Mouse (Mus musculus) lung, adult 18-20 months (tissue): Measurements from ENCODE around the gene Dao.

Experiments
- DNase-seq, 2 experiments: peaks; one replicate each; pipeline ENCODE4 v3.0.0; 2022; ENCODE audit warnings: mixed read lengths in 2 of 2

Dao gene

DNA sequence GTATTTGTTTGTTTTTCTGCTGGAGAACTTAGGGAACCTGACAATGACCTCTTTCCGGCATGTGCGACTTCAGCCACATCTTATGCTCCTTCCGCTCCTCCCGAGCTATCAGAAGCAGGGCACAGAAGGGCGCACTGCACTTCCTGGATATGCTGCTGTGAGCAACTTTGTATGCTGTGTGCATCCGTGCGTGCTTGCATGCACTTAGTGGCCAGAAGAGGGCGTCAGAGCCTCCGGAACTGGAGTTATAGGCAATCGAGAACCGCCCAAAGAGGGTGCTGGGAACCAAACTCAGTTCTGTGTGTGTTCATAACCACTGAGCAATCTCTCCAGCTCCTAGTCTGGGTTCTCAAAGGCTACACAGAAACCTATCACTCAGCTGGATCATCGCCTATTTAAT, 27.1 kb downstream of the Dao start:
- no peak for DNase-seq

DNA sequence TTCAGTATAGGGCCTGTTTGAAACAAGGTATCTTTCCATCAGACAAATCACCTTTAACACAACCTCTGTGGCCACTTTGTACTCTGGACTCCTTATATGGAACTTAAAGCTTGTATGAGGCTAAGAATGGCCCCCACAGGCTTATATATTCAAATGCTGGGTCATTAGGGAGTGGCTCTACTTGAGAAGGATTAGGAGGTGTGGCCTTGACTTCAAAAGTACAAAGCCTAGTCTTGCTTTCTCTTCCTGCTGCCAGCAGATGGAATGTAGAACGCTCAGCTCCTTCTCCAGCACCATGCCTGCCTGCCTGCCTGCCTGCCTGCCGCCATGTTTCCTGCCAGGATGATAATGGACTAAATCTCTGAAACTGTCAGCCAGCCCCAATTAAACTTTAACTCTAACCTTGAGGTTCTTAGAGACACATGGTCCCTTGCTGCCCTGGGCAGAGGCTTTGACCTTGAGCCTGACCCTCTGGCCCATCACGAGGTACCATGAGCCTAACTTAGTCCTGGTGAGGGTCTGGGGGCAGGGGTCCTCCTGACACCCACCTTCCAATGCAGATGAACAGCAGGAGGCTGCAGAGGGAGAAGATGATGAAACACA, 28.8 kb downstream of the Dao start:
- DNase-seq = no peak

- DNase-seq = no peak
Observed at GRCm38 (mm10) chr5:114034393-114034792, 30.9 kb downstream of the Dao start.

DNA sequence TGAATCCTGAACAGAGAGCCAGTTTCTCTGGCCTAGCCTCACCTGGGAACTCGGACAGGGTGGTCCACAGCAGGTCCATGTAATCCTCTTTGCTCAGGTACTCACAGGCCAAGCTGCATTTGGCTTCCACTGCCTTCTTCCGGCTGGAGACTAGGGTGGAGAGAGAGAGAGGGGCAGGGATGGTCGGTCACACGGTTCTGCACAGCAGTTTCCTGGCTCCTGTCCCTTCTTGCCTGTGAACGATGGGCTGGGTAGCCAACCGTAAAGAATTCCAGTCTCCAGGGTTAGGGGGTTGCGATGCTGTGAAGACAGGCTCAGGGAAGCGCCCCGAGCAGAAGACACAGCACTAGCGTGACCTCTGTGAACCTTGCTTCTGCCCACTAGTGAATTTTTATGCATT, 31.6 kb downstream of the Dao start:
- no peak for DNase-seq

DNA sequence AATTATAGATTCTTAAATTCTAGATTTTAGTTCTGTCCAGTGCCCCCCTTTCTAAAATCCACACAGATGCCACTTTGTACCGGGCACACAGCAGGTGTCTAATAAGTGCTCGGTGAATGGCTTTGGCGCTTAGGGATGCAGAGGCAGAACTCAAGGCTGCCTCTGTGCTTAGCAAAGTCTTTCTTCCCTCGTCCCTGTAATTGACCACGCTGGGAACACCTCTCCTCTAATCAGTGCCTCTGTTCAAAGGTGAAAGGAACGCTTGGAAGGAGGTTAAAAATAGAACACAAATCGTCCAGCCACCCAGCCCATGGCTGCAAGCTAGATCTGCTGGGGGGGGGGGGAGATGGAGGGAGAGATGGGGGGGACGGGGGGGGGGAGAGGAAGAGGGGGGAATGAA, 37.0 kb downstream of the Dao start:
- no peak for DNase-seq

DNA sequence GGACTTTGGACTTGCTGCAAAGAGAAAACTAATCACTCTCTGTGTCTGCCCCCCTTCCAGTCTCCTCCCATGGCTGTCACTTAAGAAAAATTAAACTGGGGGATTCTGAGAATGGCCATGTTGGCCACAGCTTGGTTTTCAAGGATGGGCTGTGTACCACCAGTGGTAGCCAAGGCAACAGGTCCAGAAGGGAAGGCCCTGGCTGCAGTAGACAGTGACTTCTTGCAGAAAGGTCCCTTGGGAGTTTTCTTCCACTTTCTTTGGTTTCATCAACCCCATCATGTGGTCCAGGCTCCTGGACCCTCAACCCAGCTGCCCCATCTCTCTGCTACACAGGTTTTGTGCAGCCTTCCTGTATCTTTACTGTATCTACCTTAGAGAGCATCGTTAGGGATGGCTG, 37.4 kb downstream of the Dao start:
- DNase-seq = no peak

DNA sequence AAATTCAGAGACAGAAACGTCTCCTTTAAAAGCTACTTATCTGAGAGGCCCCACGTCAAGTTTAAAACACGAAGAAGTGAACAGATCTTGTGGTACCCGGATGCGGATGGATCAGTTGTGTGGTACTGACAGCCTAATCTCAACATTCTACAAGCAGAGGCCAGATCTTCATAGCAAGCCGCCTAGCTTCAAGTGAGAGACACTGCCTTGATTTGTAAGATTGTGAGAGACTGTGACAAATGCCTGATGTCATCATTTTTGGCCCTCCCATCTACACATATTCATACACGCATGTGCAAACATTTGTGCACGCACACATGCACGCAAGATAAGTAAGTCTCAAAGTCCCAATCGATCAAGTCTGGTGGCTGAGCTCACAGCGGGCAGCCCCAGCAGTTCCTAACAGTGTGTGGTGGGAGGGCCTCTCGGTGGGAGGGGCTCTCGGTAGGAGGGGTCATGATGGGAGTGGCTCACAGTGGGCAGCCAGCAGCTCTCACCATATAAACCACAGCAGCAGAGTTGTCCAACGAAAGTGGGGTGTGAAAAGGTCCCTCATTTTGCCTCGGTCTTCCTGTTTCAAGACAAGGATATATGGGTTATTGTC, 37.9 kb downstream of the Dao start:
- DNase-seq = peak; percentile 39 to 44

DNA sequence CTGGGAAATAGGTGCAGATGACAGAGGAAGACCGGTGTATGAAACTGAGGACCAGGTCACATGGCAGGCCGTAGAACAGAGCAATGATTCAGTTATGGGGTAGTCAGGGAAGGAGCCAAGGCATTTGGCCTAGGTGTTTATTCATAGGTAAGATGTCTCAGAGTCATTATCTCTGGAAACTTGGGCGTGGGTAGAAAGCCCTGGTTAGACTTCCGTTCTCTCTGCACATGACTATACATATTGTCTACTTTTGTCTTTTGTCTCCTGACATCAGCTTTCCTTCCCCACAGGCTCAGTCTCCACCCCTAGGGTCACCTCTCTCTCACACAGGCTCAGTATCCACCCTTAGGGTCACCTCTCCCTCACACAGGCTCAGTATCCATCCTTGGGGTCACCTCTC, 40.3 kb downstream of the Dao start:
- no peak for DNase-seq

GRCm38 (mm10) chr5:114045134-114045533, 41.6 kb downstream of the Dao start:
- no peak for DNase-seq

DNA sequence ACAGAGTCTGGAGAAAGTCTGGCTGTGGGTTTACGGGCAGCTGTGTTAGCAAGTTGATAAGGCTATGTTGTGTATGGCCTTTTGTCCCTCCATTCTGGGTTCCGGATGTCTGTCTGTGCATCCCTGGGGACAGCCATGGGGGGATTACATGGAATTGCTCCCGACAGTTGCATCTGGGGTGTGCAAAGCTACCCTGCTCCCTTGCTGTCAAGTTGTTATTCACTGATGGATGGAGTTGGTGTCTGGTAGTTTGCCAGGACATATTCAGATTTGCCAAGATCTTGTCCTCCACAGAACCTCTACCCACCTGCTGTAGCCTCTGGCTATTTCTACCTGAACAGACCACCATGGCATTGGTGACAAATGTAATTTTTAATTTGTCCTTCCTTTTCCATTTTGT, 42.6 kb downstream of the Dao start:
- DNase-seq = no peak

- DNase-seq = no peak
Observed at GRCm38 (mm10) chr5:114046604-114047003, 43.1 kb downstream of the Dao start.

- DNase-seq = no peak
Observed at GRCm38 (mm10) chr5:114047182-114047581, 43.7 kb downstream of the Dao start.

DNA sequence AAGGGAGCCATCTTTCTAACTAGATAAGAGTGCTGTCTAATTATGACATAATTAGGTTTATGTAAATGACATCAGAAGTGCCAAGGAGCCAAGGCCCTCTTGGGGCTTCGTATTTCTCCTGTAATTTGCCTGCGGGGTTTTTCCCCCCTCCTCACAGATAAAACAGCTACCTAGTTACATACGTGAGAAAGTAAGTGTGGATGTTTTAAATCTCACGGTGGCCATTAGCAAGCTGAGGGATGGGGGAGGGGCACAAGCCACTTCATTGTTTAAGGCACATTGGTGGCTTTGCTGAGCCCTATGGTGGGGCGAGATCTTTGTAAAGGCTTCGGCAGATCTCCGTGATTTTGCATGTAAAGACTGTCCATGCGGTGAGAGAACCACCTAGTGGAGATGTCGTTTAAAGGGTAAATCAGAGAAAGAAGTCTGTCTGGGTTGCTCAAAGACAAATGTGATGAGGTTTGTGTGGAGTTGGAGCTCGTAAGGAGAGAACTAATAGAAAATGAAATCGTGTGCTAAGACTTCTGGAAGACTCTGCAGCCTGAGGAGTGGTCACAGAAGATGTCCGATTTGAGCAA, 45.3 kb downstream of the Dao start:
- no peak for DNase-seq

GRCm38 (mm10) chr5:114052246-114052761, 48.8 kb downstream of the Dao start:
- peak; percentile 62 to 76 for DNase-seq

DNA sequence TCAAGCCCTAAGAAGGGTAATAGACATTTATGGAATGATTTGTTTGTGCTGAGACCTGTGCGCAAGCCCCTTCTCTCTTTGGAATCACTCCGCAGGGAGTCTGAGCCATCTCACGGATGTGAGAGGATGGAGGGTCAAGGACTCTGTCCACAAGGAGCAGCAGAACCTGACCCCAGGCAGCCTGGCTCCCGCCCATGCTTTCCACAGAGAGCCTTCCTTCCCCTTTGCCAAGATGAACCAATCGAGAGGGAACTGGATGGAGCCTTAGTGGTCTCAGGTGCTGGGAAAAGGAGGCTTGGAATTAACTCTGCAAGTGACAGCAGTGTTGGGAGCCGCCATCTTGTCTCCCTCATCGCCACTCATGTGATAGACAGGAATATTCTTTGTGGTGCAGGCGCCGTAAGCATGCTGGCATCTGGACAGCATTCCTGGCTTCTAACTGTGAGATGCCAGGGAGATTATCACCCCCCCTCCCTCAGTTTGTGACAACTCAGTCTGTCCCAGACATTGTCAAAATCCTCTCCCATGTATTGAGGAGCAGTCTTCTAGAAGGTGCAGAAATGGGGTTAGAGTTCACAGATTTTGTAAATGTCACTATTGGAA, 53.7 kb downstream of the Dao start:
- no peak for DNase-seq

GRCm38 (mm10) chr5:114061675-114062074, 58.2 kb downstream of the Dao start:
- no peak for DNase-seq

DNA sequence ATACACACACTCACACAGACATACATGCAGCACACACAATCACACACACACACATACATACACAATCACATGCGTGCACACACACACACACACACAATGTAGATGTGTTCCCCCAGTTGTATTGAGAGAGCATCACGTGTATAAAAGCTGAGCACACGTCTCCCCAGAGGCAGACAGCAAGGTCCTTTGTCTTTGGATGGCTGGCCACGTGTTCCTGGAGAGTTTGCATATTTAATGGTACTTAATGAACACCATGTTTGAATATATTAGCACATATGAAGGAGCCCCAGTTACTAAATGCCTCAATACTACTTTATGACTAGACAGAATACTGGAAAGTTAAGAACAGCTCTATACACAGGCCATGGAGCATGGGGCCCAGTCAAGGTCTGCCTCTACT, 60.5 kb downstream of the Dao start:
- no peak for DNase-seq

- DNase-seq = no peak
Observed at GRCm38 (mm10) chr5:114065161-114065560, 61.7 kb downstream of the Dao start, which contains the start of gene Usp30. Usp30 (plus strand) TSS chr5:114065461.

DNA sequence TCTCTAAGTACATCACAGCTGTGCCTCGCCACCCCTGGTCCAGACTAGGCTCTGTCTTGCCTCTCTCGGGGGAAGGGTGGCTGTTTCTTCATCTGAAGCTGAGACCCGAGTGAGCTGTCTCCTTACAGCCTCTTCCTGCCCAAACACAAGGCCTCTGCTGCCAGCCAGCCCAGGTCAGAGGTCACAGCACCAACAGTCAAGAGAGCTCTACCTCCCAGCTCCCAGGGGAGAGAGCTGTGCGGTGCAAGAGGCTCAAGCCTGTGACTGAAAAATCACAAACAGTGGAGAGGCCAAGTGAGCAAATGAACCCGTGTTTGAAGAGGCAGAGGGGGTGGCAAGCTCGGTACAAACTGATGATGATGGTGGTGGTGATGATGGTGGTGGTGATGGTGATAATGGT, 63.1 kb downstream of the Dao start:
- no peak for DNase-seq

DNA sequence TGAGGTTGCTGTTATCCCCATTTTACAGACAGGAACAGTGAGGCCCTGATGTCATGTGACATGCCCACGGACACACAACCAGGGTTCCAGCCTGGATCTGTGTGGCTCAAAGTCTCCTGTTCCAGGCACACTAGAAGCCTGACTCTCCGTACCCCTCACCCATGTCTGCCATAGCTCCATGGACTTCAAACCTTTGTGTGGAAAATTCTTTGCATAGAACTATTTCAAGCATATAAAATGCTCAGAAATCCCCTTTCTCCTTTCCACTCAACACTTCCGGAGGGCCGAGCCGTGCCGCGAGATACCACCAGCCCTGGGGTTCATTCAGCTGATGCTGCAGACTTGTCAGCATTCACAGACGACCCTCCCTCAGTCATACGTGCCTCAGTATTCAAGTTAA, 64.0 kb downstream of the Dao start:
- DNase-seq = no peak

DNA sequence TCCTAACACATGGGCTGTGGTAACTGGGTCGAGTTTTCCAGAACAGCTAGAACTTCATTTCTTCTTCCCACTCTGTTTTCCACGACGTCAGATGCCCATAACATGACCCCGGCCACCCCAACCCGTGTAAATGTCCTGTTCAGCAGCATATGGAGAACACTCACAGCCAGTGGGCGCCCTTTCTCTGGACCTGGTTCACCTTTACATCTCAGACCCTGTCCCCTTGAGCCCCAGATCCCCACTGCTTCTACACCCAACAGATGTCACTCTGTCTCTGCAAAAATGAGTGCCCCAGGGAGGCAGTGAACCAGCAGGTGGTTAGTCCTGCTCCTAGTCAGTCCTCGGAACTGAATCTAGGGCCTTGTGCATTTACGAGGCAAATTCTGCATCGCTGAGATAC, 64.5 kb downstream of the Dao start:
- DNase-seq = no peak

DNA sequence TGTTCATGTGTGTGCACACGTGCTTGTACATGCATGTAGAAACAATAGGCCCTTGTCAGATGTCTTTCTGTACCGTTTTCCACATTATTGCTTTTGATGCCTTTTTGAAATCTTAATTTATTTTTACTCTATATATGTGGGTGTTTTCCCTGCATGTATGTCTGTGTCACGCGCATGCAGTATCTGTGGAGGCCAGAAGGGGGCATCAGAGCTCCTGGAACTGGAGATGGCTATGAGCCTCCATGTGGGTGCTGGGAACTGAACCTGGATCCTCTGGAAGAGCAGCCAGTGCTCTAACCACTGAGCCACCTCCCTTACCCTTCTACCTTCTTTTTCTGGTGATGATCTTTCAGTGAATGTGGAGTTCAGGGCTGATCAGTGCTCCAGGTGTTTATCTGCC, 67.4 kb downstream of the Dao start:
- no peak for DNase-seq

DNA sequence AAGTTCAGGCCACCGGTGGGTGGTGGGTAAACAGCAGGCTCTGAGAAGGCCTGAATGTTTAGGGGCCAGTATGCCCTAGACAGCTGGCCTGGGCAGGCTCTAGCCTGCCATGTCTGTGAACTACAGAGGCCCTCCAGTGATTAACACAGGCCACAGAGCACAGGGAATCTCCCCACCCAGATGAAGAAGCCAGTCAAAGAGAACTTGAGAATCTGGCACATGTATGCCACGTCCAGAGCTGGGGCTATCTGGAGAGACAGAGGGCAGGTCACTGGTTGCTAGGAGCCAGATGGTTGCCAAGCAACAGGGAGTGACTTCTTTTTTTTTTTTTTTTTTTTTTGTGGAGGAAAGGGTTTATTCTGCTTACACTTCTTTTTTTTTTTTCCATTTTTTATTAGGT, 68.8 kb downstream of the Dao start:
- no peak for DNase-seq
